Mouse (Mus musculus) megakaryocyte, embryonic 14.5 days (primary cell): ENCODE measurements around the gene Gm48552. TPM values are rescaled to one million over a fixed set of nuclear protein-coding genes. Genes with fewer than 3 reads are reported as not detected.
A peak's percentile ranks its signal among the peaks of the same experiment; 100 is the strongest.

ENCODE experiments used
- H3K27me3 ChIP-seq: replicated peaks from 2 replicates; pipeline ENCODE3; 2012; ENCODE audit warnings: inconsistent platforms
- H3K36me3 ChIP-seq: replicated peaks from 2 replicates; pipeline ENCODE3; 2012; ENCODE audit warnings: low read length, inconsistent platforms, mixed read lengths
- H3K4me1 ChIP-seq: 2 replicates; pipeline ENCODE4 v1.6.1; 2012; ENCODE audit warnings: inconsistent platforms
- H3K4me3 ChIP-seq: replicated peaks from 2 replicates; pipeline ENCODE3; 2012; ENCODE audit warnings: moderate library complexity, mild to moderate bottlenecking, inconsistent platforms
- H3K9me3 ChIP-seq: 2 replicates; pipeline ENCODE4 v1.6.1; 2012; ENCODE audit warnings: inconsistent platforms
- FLI1 ChIP-seq: IDR thresholded peaks from 2 replicates; pipeline ENCODE4 v1.6.1; 2012; ENCODE audit warnings: low read length, inconsistent platforms, mixed read lengths
- GATA1 ChIP-seq: IDR thresholded peaks from 3 replicates; pipeline ENCODE4 v1.6.1; 2012; ENCODE audit warnings: mixed read lengths, low read length, inconsistent platforms, borderline replicate concordance
- polyA plus RNA-seq: library from polyadenylated mRNA; stranded (reverse); fragments of >175 nt; gene quantifications from 2 replicates; pipeline ENCODE4 v1.2.3, GENCODE M21; 2012; ENCODE audit warnings: low replicate concordance; ENCODE audit not compliant: insufficient read depth

Gene Gm48552
- polyA plus RNA-seq, 1 experiment: 8.4 TPM

GRCm38 (mm10) chr10:81396749-81397148, 7.9 kb downstream of the Gm48552 start:
- peaks cover 5% of the 10 kb centered on the region for H3K27me3 ChIP-seq
- H3K4me3 ChIP-seq: no peak overlapping the region
- H3K36me3 ChIP-seq: peaks cover 57% of the 10 kb centered on the region
- no peak for TF ChIP-seq FLI1
- no peak for TF ChIP-seq GATA1
- H3K4me1 ChIP-seq: peaks cover 53% of the 10 kb centered on the region
- no peaks in the 10 kb centered on the region for H3K9me3 ChIP-seq

- no peak overlapping the region for H3K4me3 ChIP-seq
- peaks cover 55% of the 10 kb centered on the region for H3K4me1 ChIP-seq
- no peak for TF ChIP-seq FLI1
- no peak for TF ChIP-seq GATA1
- H3K27me3 ChIP-seq: peaks cover 5% of the 10 kb centered on the region
- no peaks in the 10 kb centered on the region for H3K9me3 ChIP-seq
- peaks cover 76% of the 10 kb centered on the region for H3K36me3 ChIP-seq
These were observed 10.5 kb downstream of the Gm48552 start for GRCm38 (mm10) chr10:81399296-81399695.

GRCm38 (mm10) chr10:81399798-81400308, 11.0 kb downstream of the Gm48552 start:
- Histone ChIP-seq H3K27me3 (peaks cover 2% of the 10 kb centered on the region), H3K9me3 (no peaks in the 10 kb centered on the region), H3K36me3 (peaks cover 82% of the 10 kb centered on the region), H3K4me3 (no peak overlapping the region), H3K4me1 (peaks cover 55% of the 10 kb centered on the region)
- TF ChIP-seq GATA1 (no peak), FLI1 (no peak)

- Histone ChIP-seq H3K36me3 (peaks cover 87% of the 10 kb centered on the region), H3K27me3 (peaks cover 1% of the 10 kb centered on the region), H3K4me1 (peaks cover 57% of the 10 kb centered on the region), H3K4me3 (no peak overlapping the region), H3K9me3 (no peaks in the 10 kb centered on the region)
- TF ChIP-seq FLI1 (no peak), GATA1 (no peak)
These were observed 11.8 kb downstream of the Gm48552 start for GRCm38 (mm10) chr10:81400371-81401204.

- peaks cover 90% of the 10 kb centered on the region for H3K36me3 ChIP-seq
- H3K4me3 ChIP-seq: peak overlapping the region; percentile 84
- peaks cover 1% of the 10 kb centered on the region for H3K27me3 ChIP-seq
- H3K4me1 ChIP-seq: peaks cover 63% of the 10 kb centered on the region
- TF ChIP-seq GATA1 (no peak), FLI1 (no peak)
- no peaks in the 10 kb centered on the region for H3K9me3 ChIP-seq
These were observed 12.4 kb downstream of the Gm48552 start for GRCm38 (mm10) chr10:81401205-81401520.

- TF ChIP-seq FLI1: no peak
- TF ChIP-seq GATA1: no peak
- Histone ChIP-seq H3K36me3 (peaks cover 90% of the 10 kb centered on the region), H3K4me1 (peaks cover 66% of the 10 kb centered on the region), H3K9me3 (no peaks in the 10 kb centered on the region), H3K4me3 (peak overlapping the region; percentile 84), H3K27me3 (peaks cover 1% of the 10 kb centered on the region)
These were observed 12.9 kb downstream of the Gm48552 start for GRCm38 (mm10) chr10:81401521-81402226.

- no peaks in the 10 kb centered on the region for H3K27me3 ChIP-seq
- peaks cover 89% of the 10 kb centered on the region for H3K36me3 ChIP-seq
- TF ChIP-seq GATA1 (no peak), FLI1 (no peak)
- H3K9me3 ChIP-seq: no peaks in the 10 kb centered on the region
- peaks cover 70% of the 10 kb centered on the region for H3K4me1 ChIP-seq
- H3K4me3 ChIP-seq: peak overlapping the region; percentile 84
These were observed 13.5 kb downstream of the Gm48552 start for GRCm38 (mm10) chr10:81402227-81402765.

GRCm38 (mm10) chr10:81403511-81403910, 14.7 kb downstream of the Gm48552 start:
- no peaks in the 10 kb centered on the region for H3K9me3 ChIP-seq
- H3K27me3 ChIP-seq: no peaks in the 10 kb centered on the region
- peaks cover 84% of the 10 kb centered on the region for H3K36me3 ChIP-seq
- no peak overlapping the region for H3K4me3 ChIP-seq
- H3K4me1 ChIP-seq: peaks cover 82% of the 10 kb centered on the region
- TF ChIP-seq FLI1: no peak
- TF ChIP-seq GATA1: no peak

GRCm38 (mm10) chr10:81404082-81404481, 15.3 kb downstream of the Gm48552 start:
- Histone ChIP-seq H3K36me3 (peaks cover 82% of the 10 kb centered on the region), H3K4me3 (no peak overlapping the region), H3K4me1 (peaks cover 87% of the 10 kb centered on the region), H3K27me3 (no peaks in the 10 kb centered on the region), H3K9me3 (no peaks in the 10 kb centered on the region)
- TF ChIP-seq GATA1 (no peak), FLI1 (no peak)
